Mouse (Mus musculus) ovary, adult 10 weeks (tissue): ENCODE results near the gene Gsta4. TPM values are rescaled to one million over a fixed set of nuclear protein-coding genes. Genes with fewer than 3 reads are reported as not detected.

ENCODE experiments used
- polyA plus RNA-seq: library from polyadenylated mRNA; stranded (reverse); fragments of 350-450 nt; fragmentation: Illumina TruSeq; extraction: RNeasy Lipid Tissue Mini Kit (QIAGEN cat#74804); gene quantifications from one replicate; pipeline ENCODE4 v1.2.3, GENCODE M21; 2014

Gsta4 gene
- polyA plus RNA-seq, result 42.8 TPM

GRCm38 (mm10) chr9:78182474-78182873 lies at the start of gene Gsta4:
Gsta4 (plus strand) TSS chr9:78182774.

GRCm38 (mm10) chr9:78230461-78230860 lies 47.9 kb downstream of the Gsta4 start, which contains the start of gene Gsta1:
Gsta1 (plus strand) TSS chr9:78230656.

GRCm38 (mm10) chr9:78256914-78257313 lies 74.3 kb downstream of the Gsta4 start, which contains the start of gene Gm3776:
Gm3776 (plus strand) TSS chr9:78257129.

Other genes starting within 250 kb of the Gsta4 start
- not detected for gene Gcm1, start 130.8 kb upstream of the Gsta4 start, polyA plus RNA-seq
- 26.5 TPM for gene Fbxo9, start 73.7 kb upstream of the Gsta4 start, polyA plus RNA-seq
- gene Ick, start 73.6 kb upstream of the Gsta4 start, polyA plus RNA-seq, result 30.3 TPM
- gene Gsta1, start 47.9 kb downstream of the Gsta4 start, polyA plus RNA-seq, result not detected
- not detected for gene Gm3776, start 74.4 kb downstream of the Gsta4 start, polyA plus RNA-seq
- not detected for gene Gm10639, start 107.1 kb downstream of the Gsta4 start, polyA plus RNA-seq
- gene Omt2a, start 132.0 kb downstream of the Gsta4 start, polyA plus RNA-seq, result 49.9 TPM
- 111 TPM for gene Omt2b, start 144.8 kb downstream of the Gsta4 start, polyA plus RNA-seq
- 29.7 TPM for gene Gsta2, start 173.0 kb downstream of the Gsta4 start, polyA plus RNA-seq
- gene Dppa5a, start 185.4 kb downstream of the Gsta4 start, polyA plus RNA-seq, result 2.8 TPM
- 21.6 TPM for gene Ooep, start 196.0 kb downstream of the Gsta4 start, polyA plus RNA-seq
- gene Ddx43, start 213.0 kb downstream of the Gsta4 start, polyA plus RNA-seq, result 0.20 TPM